Mouse (Mus musculus) sigmoid colon, adult 10 weeks (tissue): ENCODE measurements around the gene Rpl36-ps4. TPM values are rescaled to one million over a fixed set of nuclear protein-coding genes. Genes with fewer than 3 reads are reported as not detected.

Experiments
- polyA plus RNA-seq: library from polyadenylated mRNA; stranded (reverse); fragments of 350-450 nt; fragmentation: Illumina TruSeq; extraction: RNeasy Lipid Tissue Mini Kit (QIAGEN cat#74804); gene quantifications from one replicate; pipeline ENCODE4 v1.2.3, GENCODE M21; 2014; ENCODE audit warnings: low read depth, low replicate concordance

The Rpl36-ps4 gene
- polyA plus RNA-seq: not detected

DNA sequence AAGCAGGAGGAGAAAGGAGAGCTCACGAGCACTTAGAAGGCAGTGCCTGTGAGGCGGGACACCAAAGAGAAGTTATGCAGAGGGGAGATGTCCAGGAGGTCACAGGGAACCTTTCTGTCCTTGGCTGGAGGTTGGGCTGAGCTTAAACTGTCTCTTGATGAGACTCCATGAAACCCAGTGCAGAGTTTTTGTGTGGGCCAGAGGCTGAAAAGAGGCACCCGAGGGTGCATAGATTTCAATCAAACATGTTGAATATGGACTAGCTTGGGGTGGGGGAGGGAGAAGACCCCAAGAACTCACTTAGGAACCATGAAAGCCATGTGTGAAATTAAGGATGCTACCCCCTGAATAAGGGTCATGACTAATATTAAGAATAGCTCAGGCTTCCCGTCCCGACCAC, at the start of gene Rpl36-ps4:
Rpl36-ps4 (plus strand) TSS at position 301 of the 400 bp plus-strand sequence.

Other genes starting within 250 kb of the Rpl36-ps4 start
- gene Msh2, start 248.6 kb upstream of the Rpl36-ps4 start, polyA plus RNA-seq: 29.3 TPM
- gene Kcnk12, start 123.0 kb upstream of the Rpl36-ps4 start, polyA plus RNA-seq: not detected
- gene Msh6, start 54.1 kb downstream of the Rpl36-ps4 start, polyA plus RNA-seq: 18.0 TPM
- gene Fbxo11, start 144.3 kb downstream of the Rpl36-ps4 start, polyA plus RNA-seq: 169 TPM